Mouse (Mus musculus) fat pad, adult 2 months (tissue): Measurements from ENCODE around the gene Art2b.
"Not testable (repeated sequence)": the region's sequence is repeated elsewhere in the genome, so short reads cannot be mapped to it uniquely, and the experiment has no call there.

ENCODE experiments used
- DNase-seq: peaks from one replicate; pipeline ENCODE4 v3.0.0-alpha.2; 2011; ENCODE audit warnings: low read depth, low spot score; ENCODE audit errors: extremely low read depth

The Art2b gene

DNA sequence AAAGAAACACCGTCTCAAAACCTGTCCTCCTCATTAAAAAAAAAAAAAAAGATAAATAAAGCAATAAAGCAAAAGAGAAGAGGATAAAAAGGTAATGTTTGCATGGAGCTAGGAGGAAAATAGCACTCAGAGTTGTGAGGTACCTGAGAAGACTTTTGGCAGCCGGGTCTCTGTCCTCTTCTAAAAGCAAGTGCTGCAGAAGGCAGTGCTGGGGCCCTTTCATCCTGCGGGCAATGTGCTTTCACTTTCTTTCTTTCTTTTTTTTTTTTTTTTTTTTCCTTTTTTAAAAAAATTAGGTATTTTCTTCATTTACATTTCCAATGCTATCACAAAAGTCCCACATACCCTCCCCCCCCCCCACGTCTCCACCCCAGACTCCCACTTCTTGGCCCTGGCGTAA, at the start of gene Art2b:
Art2b (minus strand) TSS at position 193 of the 400 bp plus-strand sequence.
- DNase-seq = no peak

DNA sequence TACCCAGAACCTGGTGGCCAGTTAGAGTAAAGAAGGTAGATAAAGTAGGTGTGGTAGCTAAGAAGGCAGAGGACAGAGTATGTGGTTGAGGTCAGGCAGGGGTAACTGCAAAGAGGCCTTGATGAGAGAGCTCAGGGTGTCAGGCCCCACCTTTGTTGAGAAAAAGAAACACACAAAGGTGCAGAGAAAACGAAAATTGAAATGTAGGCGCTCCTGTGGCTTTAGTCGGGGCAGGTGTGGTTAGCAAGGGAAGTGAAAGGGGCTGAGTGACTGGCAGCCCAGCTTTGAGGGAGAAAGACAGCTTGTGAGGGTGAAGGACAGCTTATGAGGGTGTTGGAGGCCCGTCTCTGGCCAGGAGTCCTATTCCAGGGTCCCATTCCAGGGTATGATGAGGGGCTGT, 49.1 kb upstream of the Art2b start:
- no peak for DNase-seq

DNA sequence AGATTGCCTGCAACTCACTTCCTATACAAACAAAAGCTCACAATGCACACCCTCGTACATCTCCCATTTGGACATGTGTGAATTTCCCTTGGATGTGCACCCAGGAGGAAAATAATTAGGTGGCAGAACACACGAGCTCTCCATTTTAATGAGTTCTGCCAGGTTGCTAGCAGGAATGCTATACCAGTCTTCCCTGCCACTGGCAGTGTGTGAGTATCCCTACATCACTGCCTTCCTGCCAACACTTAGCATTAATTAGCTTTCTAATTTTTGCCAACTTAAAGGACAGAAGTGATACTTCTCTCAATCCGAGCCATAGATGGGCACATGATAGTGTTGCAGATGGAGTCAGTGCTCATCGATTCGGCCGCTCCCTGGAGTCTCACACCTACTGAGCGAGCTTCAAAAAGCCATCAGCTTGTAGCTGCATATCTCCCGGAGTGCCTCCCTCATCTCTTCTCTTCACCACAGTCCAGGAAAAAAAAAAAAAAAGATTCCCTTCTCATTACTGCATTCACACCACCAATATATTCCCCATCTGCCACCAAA, 48.3 kb upstream of the Art2b start:
- no peak for DNase-seq

DNA sequence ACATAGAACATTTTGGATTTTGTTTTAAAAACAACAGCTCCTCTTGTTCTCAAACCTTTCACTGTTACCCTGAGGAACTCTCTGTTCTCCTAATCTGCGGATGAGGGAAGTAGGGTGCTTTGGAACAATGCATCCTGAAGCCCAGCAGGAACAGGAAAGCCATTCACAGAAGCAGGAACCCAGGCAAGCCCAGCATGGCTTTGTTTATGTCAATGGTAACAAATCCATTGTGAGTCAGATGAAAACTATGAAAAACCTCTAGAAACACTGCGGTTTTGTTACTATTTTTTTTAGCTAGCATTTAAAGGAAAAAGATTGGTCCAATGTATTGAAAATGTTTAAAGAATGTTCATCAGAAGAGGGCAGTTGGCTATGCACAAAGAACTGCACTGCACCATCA, 43.1 kb upstream of the Art2b start:
- DNase-seq = no peak

DNA sequence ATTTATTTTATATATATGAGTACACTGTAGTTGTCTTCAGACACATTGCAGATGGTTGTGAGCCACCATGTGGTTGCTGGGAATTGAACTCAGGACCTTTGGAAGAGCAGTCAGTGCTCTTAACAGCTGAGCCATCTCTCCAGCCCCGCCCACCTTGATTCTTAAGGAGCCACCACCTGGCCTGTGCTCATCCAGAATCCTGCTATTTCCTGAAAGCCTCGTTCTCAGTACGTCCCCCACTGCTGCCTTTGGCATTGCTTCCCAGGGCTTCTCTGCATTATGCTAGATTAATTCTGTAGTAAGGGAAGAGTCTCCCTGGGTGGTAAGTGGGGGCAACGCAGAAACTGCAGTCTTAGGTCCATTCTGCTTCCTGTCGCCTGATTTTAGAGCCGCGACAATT, 41.8 kb upstream of the Art2b start:
- not testable (repeated sequence) for DNase-seq

DNA sequence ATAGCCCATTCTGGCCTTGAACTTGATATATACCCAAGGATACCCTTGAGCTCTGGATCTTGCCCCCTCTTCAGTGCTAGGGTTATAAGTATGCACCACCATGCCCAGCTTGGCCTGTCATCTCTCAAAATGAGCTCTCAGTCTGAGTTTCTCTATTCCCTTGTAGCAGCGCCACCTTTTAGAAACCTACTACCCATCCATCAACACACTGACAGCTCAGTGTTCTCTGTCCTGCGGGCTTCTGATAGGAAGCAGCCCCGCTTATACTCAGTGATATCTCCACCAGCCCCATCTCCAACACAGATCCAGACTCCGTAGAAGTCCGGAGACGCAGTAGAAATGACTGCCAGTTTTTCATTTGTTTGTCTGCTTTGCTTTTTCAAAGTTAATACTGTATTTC, 38.9 kb upstream of the Art2b start:
- no peak for DNase-seq

DNA sequence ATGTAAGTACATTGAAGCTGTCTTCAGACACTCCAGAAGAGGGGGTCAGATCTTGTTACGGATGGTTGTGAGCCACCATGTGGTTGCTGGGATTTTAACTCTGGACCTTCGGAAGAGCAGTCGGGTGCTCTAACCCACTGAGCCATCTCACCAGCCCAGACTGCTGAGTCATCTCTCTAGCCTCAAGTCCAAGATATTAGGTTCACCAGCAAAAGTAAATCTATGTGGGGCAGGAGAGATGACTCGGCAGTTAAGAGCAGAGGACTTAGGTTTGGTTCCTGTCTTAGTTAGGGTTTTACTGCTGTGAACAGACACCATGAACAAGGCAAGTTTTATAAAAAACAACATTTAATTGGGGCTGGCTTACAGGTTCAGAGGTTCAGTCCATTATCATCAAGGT, 36.5 kb upstream of the Art2b start:
- not testable (repeated sequence) for DNase-seq

DNA sequence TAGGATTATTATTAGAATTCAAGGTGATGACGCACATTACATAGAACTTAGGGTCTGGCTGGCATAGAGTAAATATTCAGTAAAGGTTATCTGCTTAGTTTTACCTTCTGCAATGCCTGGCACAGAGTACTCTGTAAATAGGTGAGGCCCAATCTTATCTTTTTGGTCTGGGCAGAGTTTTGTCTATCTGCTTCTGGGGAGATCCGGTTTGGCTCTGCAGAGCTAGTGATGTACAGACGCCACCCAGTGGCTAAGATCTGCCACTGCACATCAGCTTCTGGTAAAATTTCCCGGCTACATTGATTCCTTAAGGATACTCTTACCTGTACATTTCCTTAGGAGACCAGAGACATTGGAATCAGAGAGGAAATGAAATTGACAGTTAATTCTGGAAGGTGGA, 35.0 kb upstream of the Art2b start:
- DNase-seq = no peak

DNA sequence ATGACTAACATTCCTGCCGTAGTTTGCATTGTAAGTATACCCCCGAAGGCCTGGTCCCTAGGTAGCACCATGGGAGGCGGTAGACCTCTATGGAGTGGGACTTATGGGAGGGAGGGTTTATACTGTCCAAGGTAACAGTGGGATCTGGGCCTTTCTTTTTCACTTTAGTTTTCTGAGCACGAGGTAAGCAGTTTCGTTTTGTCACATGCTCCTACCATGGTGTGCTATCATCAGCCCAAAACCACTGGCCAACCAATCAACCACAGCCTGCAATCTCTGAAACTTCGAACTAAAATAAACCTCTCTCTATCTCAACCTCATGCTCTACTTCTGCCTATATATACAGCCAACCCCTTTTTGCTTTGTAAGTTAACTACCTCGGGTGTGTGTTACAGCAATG, 32.9 kb upstream of the Art2b start:
- DNase-seq = no peak

DNA sequence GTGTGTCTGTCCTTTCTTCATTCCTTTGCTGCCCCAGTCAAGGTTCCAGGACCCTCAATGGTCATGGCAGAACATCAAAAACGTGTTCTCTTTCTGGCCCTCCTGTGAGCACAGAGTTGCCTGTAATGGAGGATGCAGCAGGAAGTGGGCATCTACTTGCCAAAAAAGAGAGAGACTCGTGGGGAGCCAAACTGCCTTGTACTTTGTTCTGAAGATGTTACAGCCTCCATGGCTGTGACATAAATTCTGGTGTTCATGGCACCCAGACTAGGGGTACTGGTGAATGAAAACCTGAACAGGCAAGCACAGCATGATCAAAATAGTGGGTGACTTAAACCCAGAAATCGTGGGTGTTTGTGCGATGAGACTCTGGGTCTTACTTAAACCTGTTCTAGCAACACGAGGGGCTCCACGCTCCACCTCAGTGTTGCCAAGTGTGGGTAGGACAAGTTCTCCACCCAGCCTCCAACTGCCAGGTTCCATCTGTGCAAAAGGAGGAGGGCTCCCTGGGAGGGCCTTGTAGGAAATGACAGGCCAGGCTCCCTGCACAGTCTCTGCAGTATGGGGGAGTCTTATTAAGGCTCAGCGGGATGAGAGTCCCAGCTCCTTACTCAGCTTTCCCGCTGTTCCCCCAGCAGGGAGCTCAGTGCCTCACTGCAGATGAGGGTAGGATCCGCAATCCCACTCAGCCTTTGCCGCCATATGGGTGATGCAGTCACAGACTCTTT, 32.2 kb upstream of the Art2b start:
- DNase-seq = no peak

DNA sequence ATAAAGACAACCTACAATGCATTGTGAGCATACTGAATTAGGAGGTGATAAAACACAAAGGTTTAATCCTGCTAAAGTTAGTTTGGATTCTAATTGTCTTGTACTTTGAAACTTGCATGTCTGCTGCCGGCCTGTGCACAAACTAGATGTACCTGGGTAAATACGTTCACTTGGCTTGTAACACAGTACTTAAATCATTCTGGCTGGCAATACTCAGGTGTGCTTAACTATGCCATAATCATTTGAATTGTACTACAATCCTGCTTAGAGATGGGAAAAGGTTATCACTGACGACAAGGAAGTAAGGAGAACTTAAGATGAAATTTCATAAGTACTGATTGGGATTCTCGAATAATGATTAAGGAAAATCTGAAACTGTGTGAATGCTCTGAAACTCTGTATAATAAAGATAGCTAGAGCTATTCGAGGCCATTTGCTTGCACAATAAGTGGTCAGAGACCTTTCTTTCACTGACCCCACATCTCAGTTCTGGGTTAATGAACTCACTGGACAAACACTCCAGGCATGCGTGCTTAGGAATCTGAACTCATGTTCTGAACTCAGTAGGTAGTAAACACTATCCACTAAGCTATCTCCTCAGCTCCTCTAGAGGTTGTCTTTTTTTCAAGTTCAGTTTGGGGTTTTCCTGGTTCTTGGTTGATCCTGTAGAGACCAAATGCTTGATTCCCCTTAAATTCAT, 30.9 kb upstream of the Art2b start:
- DNase-seq = no peak

DNA sequence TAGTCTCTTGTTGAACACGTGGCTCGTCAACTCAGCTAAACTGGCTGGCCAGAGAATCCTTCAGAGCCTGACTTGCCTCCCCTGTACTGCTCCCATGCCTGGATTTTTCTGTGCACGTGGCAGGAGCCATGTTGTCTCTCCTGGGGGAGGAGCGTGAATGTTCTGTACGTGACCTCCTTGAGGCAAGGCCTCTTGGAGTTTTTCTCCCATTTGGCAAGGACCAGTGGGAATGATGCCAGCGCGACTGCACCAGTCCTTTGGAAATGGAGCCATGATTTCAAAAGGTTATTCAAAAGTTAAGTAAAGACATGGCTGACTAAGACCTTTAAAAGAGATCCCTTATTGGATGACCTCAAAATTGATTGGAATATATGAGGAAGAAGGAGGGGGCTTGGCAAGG, 30.0 kb upstream of the Art2b start:
- peak; percentile 33 for DNase-seq

DNA sequence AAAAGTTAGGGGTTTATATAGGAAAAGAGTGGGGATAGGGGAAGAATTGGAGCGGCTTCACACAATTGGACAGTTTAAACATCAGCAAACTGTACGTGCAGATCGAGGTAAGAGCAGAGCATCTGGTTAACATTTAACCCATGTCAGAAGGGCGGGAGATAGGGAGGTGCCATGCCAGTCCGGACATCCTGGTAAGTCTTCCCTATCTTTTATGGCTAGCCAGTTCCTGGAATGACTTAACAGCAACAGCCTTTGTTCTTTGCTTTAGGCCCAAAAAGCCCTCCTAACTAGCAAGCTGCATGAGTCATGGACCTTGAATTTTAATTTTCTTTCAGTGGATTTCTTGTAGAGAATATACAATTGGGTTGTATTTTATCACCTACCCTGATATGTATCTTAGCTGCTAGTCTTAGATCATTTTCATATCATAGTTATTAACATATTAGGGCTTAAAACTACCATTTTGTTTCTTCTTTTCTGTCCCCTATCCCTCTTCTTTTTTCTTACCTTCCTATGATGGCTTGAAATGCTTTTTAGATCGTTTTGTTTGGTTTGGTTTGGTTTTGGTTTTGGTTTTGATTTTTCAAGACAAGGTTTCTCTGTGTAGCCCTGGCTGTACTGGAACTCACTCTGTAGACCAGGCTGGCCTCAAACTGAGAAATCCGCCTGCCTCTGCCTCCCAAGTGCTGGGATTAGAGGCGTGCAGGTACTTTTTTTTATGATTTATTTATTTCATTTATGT, 27.6 kb upstream of the Art2b start:
- DNase-seq = not testable (repeated sequence)

DNA sequence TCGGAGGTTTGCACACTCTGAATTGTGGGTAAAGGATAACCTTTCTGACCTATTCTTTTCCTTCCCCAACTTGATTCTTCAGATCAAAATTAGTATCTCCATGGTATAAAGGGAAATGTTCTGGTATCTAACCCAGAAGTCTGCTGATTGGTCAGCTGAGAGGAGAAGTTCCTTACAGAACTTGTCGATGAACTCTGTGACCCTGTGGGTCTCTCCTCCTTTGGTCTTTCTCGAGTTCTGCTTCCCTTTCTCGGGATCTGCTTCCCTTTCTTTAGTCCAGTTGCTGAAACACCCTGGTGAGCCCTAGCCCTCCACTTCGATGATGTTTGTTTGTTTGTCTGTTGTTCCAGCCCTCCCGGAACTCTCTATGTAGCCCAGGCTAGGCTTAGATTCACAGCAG, 22.4 kb upstream of the Art2b start:
- no peak for DNase-seq

DNA sequence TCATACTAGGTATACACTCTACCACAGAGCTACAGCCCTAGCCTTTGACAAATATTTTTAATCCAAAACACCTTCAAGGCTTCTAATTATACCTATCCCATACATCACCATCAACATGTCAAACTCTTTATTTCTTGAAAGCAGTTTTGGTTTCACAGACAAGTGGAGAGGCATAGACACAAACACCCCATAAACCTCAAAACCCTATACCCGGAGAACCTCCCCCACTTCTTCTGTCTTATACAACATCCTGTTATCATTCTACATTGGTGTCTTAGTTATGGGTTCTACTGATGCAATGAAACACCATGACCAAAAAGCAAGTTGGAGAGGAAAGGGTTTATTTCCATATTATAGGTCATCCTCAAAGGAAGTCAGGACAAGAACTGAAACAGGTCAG, 15.0 kb upstream of the Art2b start:
- no peak for DNase-seq

DNA sequence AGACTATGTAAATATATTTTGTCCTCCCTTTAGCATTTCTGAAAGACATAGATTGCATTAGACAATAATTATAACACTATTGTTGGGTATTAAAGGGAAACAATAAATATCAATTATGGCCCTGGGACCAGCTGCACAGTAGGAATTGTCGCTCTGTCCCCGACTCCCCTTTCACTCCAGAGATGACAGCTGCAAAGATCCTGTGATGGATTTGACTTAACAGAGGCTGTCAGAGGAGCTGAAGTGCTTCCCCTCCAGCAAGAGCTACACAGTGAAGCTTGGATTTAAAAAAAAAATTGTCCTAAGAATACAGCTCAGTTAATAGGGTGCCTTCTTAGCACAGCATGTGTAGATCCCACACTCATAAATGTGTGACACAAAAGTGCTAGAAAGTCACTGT, 13.1 kb upstream of the Art2b start:
- no peak for DNase-seq

DNA sequence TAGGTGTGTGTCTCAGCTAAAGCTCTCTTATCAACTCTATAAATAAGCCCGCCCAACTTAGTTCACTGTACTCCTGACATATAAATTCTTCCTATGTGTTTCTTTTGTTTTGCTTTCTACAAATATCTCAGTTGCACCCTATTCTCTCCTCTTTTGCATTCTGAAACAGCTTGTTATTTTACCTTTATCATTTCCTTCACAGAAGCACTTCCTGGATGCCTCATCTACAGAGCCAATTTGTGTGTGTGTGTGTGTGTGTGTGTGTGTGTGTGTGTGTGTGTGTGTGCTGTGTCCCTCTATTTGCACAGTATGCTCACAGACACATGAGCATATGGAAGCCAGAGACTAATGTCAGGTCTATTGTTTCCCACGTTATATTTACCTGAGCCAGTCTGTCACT, 9.6 kb upstream of the Art2b start:
- DNase-seq = no peak

DNA sequence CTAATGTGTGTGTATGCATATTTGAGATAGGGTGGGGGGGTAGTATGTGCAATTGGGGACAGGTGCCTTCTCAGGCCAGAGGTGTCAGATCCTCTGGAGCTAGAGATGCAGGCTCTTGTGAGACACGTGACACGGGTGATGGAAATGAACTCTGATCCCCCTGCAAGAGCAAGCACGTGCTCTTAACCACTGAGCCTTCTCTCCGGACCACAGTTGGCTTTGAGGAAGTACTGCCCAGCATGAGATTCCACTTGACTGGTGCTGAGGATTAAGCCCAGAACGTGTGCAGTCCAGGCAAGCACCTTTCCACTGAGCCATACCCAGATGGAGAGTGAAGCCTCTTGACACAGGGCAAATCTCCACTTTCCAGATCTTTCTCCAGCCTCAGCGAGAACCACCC, 1.1 kb downstream of the Art2b start:
- DNase-seq = not testable (repeated sequence)

DNA sequence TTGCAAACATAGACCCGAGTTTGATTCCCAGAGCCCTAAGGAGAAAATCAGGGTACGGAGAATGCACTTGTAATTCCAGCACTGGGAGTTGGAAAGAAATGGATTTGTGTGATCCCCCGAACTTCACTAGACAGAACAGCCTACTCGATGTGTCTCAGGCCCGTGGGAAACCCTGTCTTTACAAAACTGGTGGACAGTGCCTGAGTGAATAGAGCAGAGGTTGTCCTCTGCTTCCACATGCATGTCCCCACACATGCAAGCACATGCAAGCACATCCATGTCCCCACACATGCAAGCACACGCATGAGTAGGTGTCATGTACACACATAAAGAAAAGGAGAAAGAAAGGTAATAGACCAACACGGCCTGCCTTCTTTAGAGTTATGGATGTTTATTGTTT, 3.4 kb downstream of the Art2b start:
- no peak for DNase-seq

DNA sequence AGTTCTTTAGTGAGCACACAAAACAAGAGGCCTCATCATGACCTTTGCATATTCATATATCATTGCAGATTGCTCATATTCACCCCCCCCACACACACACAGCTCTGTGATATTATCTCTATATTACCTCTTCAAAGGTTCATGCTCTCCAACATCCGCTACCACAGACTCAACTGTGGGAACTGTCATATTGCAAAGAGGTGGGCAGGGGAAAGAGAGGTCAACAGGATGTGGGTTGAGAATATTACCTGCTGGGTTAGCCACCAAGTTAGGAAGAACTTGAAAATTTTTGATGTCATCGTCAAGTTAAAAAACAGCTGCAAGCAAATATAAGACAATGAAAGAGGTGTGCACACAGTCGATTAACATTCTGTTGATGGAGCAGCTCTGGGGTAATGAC, 4.5 kb downstream of the Art2b start:
- DNase-seq = not testable (repeated sequence)

DNA sequence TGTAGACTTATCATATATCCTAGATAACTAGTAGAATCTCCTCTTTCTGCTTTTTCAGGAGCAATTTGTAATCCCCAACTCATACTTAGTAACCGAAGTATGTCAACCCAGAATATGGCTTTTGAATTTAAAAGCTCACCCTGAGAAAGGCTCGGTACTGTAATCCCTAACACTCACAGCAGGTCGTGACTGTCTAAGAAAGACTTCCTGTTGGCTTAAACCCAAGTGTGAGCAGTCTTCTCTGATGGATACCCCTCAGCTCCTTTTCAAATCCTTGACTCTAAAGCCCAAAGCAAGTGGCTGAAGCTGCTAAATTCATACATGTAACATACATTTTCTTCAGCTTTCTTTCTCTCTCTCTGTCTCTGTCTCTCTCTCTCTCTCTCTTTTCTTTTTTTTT, 11.0 kb downstream of the Art2b start:
- no peak for DNase-seq

DNA sequence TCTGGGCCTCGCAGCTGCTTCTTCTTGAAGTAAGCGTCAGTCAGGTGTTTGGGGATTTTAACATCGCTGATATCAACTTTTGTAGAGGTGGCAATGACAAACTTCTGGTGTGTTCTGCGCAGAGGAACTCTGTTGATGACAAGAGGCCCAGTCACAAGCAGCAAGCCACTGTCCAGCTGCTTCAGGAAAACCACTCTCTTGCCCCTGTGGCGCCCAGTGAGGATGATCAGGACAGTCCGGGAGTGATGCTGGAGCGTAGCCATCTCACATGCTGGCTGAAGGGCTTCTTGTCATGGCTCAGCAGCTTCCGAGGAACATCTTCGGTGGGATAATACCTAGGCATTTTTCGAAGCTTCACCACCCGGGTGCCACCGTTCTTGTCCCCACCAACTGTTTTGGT, 11.8 kb downstream of the Art2b start:
- not testable (repeated sequence) for DNase-seq
